Mouse (Mus musculus) cerebellum, adult 2 months (tissue): ENCODE measurements around the gene Acbd6.

Experiments used
- CTCF ChIP-seq: fragments of 200-500 bp; IDR thresholded peaks from 2 replicates; pipeline ENCODE4 v1.5.1; 2011; ENCODE audit warnings: low read depth, mild to moderate bottlenecking, control low read depth, low read length, moderate library complexity, borderline replicate concordance; ENCODE audit not compliant: insufficient read depth
- POLR2A ChIP-seq: fragments of 200-500 bp; IDR thresholded peaks from 2 replicates; pipeline ENCODE4 v1.6.1; 2011; ENCODE audit warnings: low read length, control low read depth, borderline replicate concordance; ENCODE audit not compliant: insufficient read depth

DNA sequence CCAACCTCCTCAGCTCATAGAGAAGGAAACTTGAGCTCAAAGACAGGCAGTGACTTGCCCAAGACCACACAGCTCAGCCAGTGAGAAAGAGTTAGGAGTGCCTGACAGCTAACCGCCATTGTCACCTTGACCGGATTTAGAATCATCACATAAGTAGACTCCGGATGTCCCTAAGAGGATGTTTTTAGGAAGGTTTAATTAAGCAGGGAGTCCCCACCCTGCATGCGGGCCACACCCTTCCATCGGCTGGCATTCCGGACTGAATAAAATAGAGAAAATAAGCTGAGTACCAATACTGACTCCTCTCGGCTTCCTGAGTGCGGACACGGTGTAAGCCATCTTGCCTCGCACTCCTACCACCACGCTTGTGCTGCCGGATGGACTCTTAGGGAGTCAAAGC lies 159.4 kb downstream of the Acbd6 start:
- TF ChIP-seq CTCF: no peak
- no peak for TF ChIP-seq POLR2A
